Mouse (Mus musculus) forebrain, embryonic 16.5 days (tissue): Measurements from ENCODE around the gene Shisa2. TPM values are rescaled to one million over a fixed set of nuclear protein-coding genes. Genes with fewer than 3 reads are reported as not detected.

Source experiments
- ATAC-seq: fragments of 200-750 bp; cut with Nextera tagmentation; 2 replicates; pipeline ENCODE4 v1.8.0; 2017; ENCODE audit warnings: mild to moderate bottlenecking, moderate library complexity
- H3K27ac ChIP-seq: fragments of 300-500 bp; sonication (generic); 2 replicates; pipeline ENCODE4 v1.5.1; 2014; ENCODE audit warnings: low read length, control low read depth
- H3K27me3 ChIP-seq: fragments of 300-500 bp; sonication (generic); replicated peaks from 2 replicates; pipeline ENCODE4 v1.6.1; 2014; ENCODE audit warnings: low read length; ENCODE audit not compliant: control insufficient read depth, insufficient read depth
- H3K36me3 ChIP-seq: fragments of 300-500 bp; sonication (generic); 2 replicates; pipeline ENCODE4 v1.6.1; 2014; ENCODE audit not compliant: control insufficient read depth, insufficient read depth
- H3K4me1 ChIP-seq: fragments of 300-500 bp; sonication (generic); replicated peaks from 2 replicates; pipeline ENCODE4 v1.6.1; 2014; ENCODE audit warnings: low read length; ENCODE audit not compliant: control insufficient read depth, insufficient read depth
- H3K4me2 ChIP-seq: fragments of 300-500 bp; sonication (generic); 2 replicates; pipeline ENCODE4 v1.6.1; 2014; ENCODE audit warnings: mild to moderate bottlenecking, low read length, control low read depth
- H3K4me3 ChIP-seq: fragments of 300-500 bp; sonication (generic); replicated peaks from 2 replicates; pipeline ENCODE4 v1.5.1; 2014; ENCODE audit warnings: mild to moderate bottlenecking, low read length, control low read depth
- H3K9ac ChIP-seq: fragments of 300-500 bp; sonication (generic); replicated peaks from 2 replicates; pipeline ENCODE4 v1.6.1; 2014; ENCODE audit warnings: low read depth, low read length, control low read depth
- H3K9me3 ChIP-seq: fragments of 300-500 bp; sonication (generic); 2 replicates; pipeline ENCODE4 v1.6.1; 2016; ENCODE audit warnings: low read length; ENCODE audit not compliant: control insufficient read depth
- WGBS: fragments of 180-500 bp; shearing (Covaris S2); extraction: QIAGEN DNeasy Blood & Tissue Kit; methylation state at CpG from one replicate; pipeline ENCODE4 v1.1.7; 2014; 5-methylcytosine and 5-hydroxymethylcytosine counted together
- polyA plus RNA-seq: library from polyadenylated mRNA; unstranded; fragments of >200 nt; fragmentation: Nextera tagmentation; extraction: Ambion mirVana; gene quantifications from 2 replicates; pipeline ENCODE4 v1.2.1, GENCODE M21; 2015

Shisa2 gene
- polyA plus RNA-seq, 1 experiment from 2014 or later: 11.4 TPM

- no peak for ATAC-seq
- WGBS: 76% methylated on average over 4 of the region's 4 CpGs
- no peaks in the 10 kb centered on the region for H3K36me3 ChIP-seq
Measured at GRCm38 (mm10) chr14:59675330-59675729, 50.2 kb downstream of the Shisa2 start.

GRCm38 (mm10) chr14:59677598-59678003 lies 52.5 kb downstream of the Shisa2 start:
- 75% methylated on average over 7 of the region's 7 CpGs for WGBS
- ATAC-seq: no peak
- Histone ChIP-seq H3K4me2 (no peak overlapping the region), H3K27me3 (no peaks in the 10 kb centered on the region), H3K9ac (no peak overlapping the region), H3K27ac (no peak overlapping the region), H3K9me3 (no peaks in the 10 kb centered on the region), H3K4me1 (peaks cover 4% of the 10 kb centered on the region; the same call in 1 of the 2 replicates), H3K36me3 (no peaks in the 10 kb centered on the region), H3K4me3 (no peak overlapping the region)

More at GRCm38 (mm10) chr14:59675330-59675729, 50.2 kb downstream of the Shisa2 start:
- Histone ChIP-seq H3K27ac (no peak overlapping the region), H3K4me1 (peaks cover 4% of the 10 kb centered on the region; the same call in 1 of the 2 replicates), H3K4me2 (no peak overlapping the region), H3K4me3 (no peak overlapping the region), H3K9ac (no peak overlapping the region), H3K9me3 (no peaks in the 10 kb centered on the region), H3K27me3 (no peaks in the 10 kb centered on the region)

Other genes with a start within 250 kb of the Shisa2 start
- gene Phf11c, start 229.9 kb upstream of the Shisa2 start, polyA plus RNA-seq: 0.27 and 0.60 TPM in 2 replicates
- gene Setdb2, start 184.4 kb upstream of the Shisa2 start, polyA plus RNA-seq: 7.1 and 9.6 TPM in 2 replicates
- gene Cab39l, start 184.3 kb upstream of the Shisa2 start, polyA plus RNA-seq: 23.4 and 23.5 TPM in 2 replicates
- gene Cdadc1, start 27.3 kb upstream of the Shisa2 start, polyA plus RNA-seq: 36.8 and 38.5 TPM in 2 replicates